23 mouse cellular contexts compared by ENCODE assay signal in genomic region chr4:148918707-148919447, GRCm38 (mm10).
DNase-seq lines count a peak whose midpoint lies in the region; ATAC-seq lines count a peak whose summit lies in the region.
"Had no signal": no experiment of that assay in that cellular context is flagged by ENCODE, and none has a peak within 500 bp of the region (broad histone marks: within the 10 kb centered on the region; RNA-seq: fewer than 3 reads in every experiment).

No protein-coding gene starts in this region.

- 70% methylated on average over 15 of the region's 15 CpGs for WGBS in hindbrain, embryonic 10.5 days
- 51% methylated on average over 15 of the region's 15 CpGs for WGBS in hindbrain, embryonic 16.5 days
- WGBS in kidney, embryonic 14.5 days, result 21% methylated on average over 15 of the region's 15 CpGs
- WGBS in stomach, embryonic 16.5 days, result 59% methylated on average over 15 of the region's 15 CpGs

- no peak overlapping the region for H3K4me2 ChIP-seq in hindbrain, embryonic 16.5 days (ENCODE audit: low read length)
- H3K4me2 ChIP-seq in kidney, embryonic 14.5 days (replicated peaks; ENCODE audit: low read depth, low read length), result no peak overlapping the region; the same call in 1 of the 2 replicates
- no peak overlapping the region for H3K4me2 ChIP-seq in stomach, embryonic 16.5 days (ENCODE audit: low read depth, low read length)
- H3K4me2 ChIP-seq: embryonic facial prominence, embryonic 13.5 days; liver, embryonic 12.5 days had no signal

- peaks cover 97% of the 10 kb centered on the region for H3K27me3 ChIP-seq in hindbrain, embryonic 10.5 days (ENCODE audit: insufficient read depth, poor library complexity, severe bottlenecking)
- H3K27me3 ChIP-seq in hindbrain, embryonic 16.5 days (replicated peaks; ENCODE audit: control insufficient read depth, insufficient read depth, low read length), result peaks cover 4% of the 10 kb centered on the region; the same call in 1 of the 2 replicates
- no peaks in the 10 kb centered on the region; the same call in none of the 2 replicates for H3K27me3 ChIP-seq in kidney, embryonic 14.5 days (ENCODE audit: control insufficient read depth, insufficient read depth, low read length)
- H3K27me3 ChIP-seq in stomach, embryonic 16.5 days (ENCODE audit: control insufficient read depth, insufficient read depth, low read length), result no peaks in the 10 kb centered on the region; the same call in none of the 2 replicates

- H3K36me3 ChIP-seq in hindbrain, embryonic 10.5 days, result peaks cover 5% of the 10 kb centered on the region; the same call in 1 of the 2 replicates
- no peaks in the 10 kb centered on the region for H3K36me3 ChIP-seq in hindbrain, embryonic 16.5 days (ENCODE audit: control insufficient read depth, insufficient read depth, low read length)
- H3K36me3 ChIP-seq in kidney, embryonic 14.5 days (ENCODE audit: control insufficient read depth, insufficient read depth, low read length), result no peaks in the 10 kb centered on the region
- no peaks in the 10 kb centered on the region for H3K36me3 ChIP-seq in stomach, embryonic 16.5 days (ENCODE audit: control insufficient read depth, insufficient read depth, low read length)
- H3K36me3 ChIP-seq: embryonic facial prominence, embryonic 13.5 days; liver, embryonic 12.5 days; midbrain, embryonic 10.5 days had no signal

- H3K9ac ChIP-seq in hindbrain, embryonic 16.5 days (ENCODE audit: low read depth, low read length), result no peak overlapping the region; the same call in 1 of the 2 replicates
- H3K9ac ChIP-seq in kidney, embryonic 14.5 days (ENCODE audit: low read depth, low read length), result no peak overlapping the region
- H3K9ac ChIP-seq in stomach, embryonic 16.5 days (ENCODE audit: low read length), result 0 out of 2 replicates have a peak overlapping the region, but pooled peaks have one; percentile 15
- H3K9ac ChIP-seq: embryonic facial prominence, embryonic 13.5 days; liver, embryonic 12.5 days had no signal

- no peak for ATAC-seq in hindbrain, embryonic 16.5 days
- peak; percentile 39 for ATAC-seq in kidney, embryonic 14.5 days (ENCODE audit: low FRiP score, low TSS enrichment)
- ATAC-seq in stomach, embryonic 16.5 days (ENCODE audit: insufficient read depth, low FRiP score), result no peak
- ATAC-seq: forebrain, embryonic 16.5 days; hindbrain, postnatal 0 days; intestine, postnatal 0 days; liver, embryonic 12.5 days had no signal

- no peaks in the 10 kb centered on the region for H3K9me3 ChIP-seq in hindbrain, embryonic 10.5 days
- H3K9me3 ChIP-seq in hindbrain, embryonic 16.5 days (ENCODE audit: control insufficient read depth, low read length), result no peaks in the 10 kb centered on the region
- no peaks in the 10 kb centered on the region for H3K9me3 ChIP-seq in kidney, embryonic 14.5 days (ENCODE audit: control insufficient read depth, low read length)
- H3K9me3 ChIP-seq in stomach, embryonic 16.5 days (replicated peaks; ENCODE audit: control insufficient read depth, low read length), result no peaks in the 10 kb centered on the region
- H3K9me3 ChIP-seq: embryonic facial prominence, embryonic 13.5 days; liver, embryonic 12.5 days; midbrain, embryonic 10.5 days had no signal

- no peak overlapping the region for H3K4me3 ChIP-seq in hindbrain, embryonic 10.5 days
- H3K4me3 ChIP-seq in hindbrain, embryonic 16.5 days (ENCODE audit: low read length), result no peak overlapping the region
- no peak overlapping the region for H3K4me3 ChIP-seq in kidney, embryonic 14.5 days (ENCODE audit: low read length)
- H3K4me3 ChIP-seq in stomach, embryonic 16.5 days (replicated peaks; ENCODE audit: low read length), result no peak overlapping the region
- H3K4me3 ChIP-seq: embryonic facial prominence, embryonic 13.5 days; gastrocnemius, adult 2 months; liver, embryonic 12.5 days; midbrain, embryonic 10.5 days had no signal

- peaks cover 99% of the 10 kb centered on the region for H3K4me1 ChIP-seq in hindbrain, embryonic 10.5 days (replicated peaks)
- H3K4me1 ChIP-seq in hindbrain, embryonic 16.5 days (ENCODE audit: control insufficient read depth, insufficient read depth, low read depth, low read length), result peaks cover 25% of the 10 kb centered on the region
- peaks cover 68% of the 10 kb centered on the region for H3K4me1 ChIP-seq in kidney, embryonic 14.5 days (ENCODE audit: control insufficient read depth, insufficient read depth, low read length)
- peaks cover 37% of the 10 kb centered on the region for H3K4me1 ChIP-seq in stomach, embryonic 16.5 days (ENCODE audit: control insufficient read depth, insufficient read depth, low read length)

- DNase-seq in hindbrain, embryonic 10.5 days (ENCODE audit: low spot score), result no peak
- DNase-seq in kidney, postnatal 25 days, result peak; percentile 76 to 88
- DNase-seq in B cell, adult 2 months, result no peak
- DNase-seq in gastrocnemius, adult 18-20 months (ENCODE audit: low spot score), result no peak
- no peak for DNase-seq in embryo, embryonic 9.5 days (ENCODE audit: extremely low spot score)
- DNase-seq: adrenal gland, adult 2 months; cerebellum, postnatal 10 days; gastrocnemius, adult 2 months; heart, adult 18-20 months; heart, postnatal 4 days; lung, adult 2 months; lung, postnatal 4 days; right cerebral cortex, adult 18-20 months; thymus, adult 2 months had no signal

- peak overlapping the region; percentile 62 for H3K27ac ChIP-seq in hindbrain, embryonic 10.5 days
- H3K27ac ChIP-seq in hindbrain, embryonic 16.5 days (ENCODE audit: low read depth, low read length), result no peak overlapping the region
- H3K27ac ChIP-seq in kidney, embryonic 14.5 days (ENCODE audit: low read depth, low read length), result peak overlapping the region; percentile 78
- H3K27ac ChIP-seq in stomach, embryonic 16.5 days (ENCODE audit: low read length), result no peak overlapping the region
- H3K27ac ChIP-seq: embryonic facial prominence, embryonic 13.5 days; gastrocnemius, adult 2 months; hindbrain, postnatal 0 days; liver, embryonic 12.5 days; midbrain, embryonic 10.5 days had no signal

Comparison
In these comparisons a context has a peak if more than half of its experiments do, and no peak if none do; other contexts are left out.
1. H3K27ac ChIP-seq: peak in hindbrain, embryonic 10.5 days (single experiment) and kidney, embryonic 14.5 days (single experiment); none in hindbrain, embryonic 16.5 days (single experiment) and stomach, embryonic 16.5 days (single experiment).
2. DNase-seq: peak in kidney, postnatal 25 days (2 of 2); none in hindbrain, embryonic 10.5 days (single experiment), B cell, adult 2 months (0 of 2), gastrocnemius, adult 18-20 months (single experiment) and embryo, embryonic 9.5 days (single experiment).